Mouse (Mus musculus): ENCODE results near the gene Rps12-ps3. TPM values are rescaled to one million over a fixed set of nuclear protein-coding genes. Genes with fewer than 3 reads are reported as not detected.
A peak's percentile ranks its signal among the peaks of the same experiment; 100 is the strongest.

The Rps12-ps3 gene
- polyA plus RNA-seq, 1 experiment from 2014 or later, result 12.4 TPM

DNA sequence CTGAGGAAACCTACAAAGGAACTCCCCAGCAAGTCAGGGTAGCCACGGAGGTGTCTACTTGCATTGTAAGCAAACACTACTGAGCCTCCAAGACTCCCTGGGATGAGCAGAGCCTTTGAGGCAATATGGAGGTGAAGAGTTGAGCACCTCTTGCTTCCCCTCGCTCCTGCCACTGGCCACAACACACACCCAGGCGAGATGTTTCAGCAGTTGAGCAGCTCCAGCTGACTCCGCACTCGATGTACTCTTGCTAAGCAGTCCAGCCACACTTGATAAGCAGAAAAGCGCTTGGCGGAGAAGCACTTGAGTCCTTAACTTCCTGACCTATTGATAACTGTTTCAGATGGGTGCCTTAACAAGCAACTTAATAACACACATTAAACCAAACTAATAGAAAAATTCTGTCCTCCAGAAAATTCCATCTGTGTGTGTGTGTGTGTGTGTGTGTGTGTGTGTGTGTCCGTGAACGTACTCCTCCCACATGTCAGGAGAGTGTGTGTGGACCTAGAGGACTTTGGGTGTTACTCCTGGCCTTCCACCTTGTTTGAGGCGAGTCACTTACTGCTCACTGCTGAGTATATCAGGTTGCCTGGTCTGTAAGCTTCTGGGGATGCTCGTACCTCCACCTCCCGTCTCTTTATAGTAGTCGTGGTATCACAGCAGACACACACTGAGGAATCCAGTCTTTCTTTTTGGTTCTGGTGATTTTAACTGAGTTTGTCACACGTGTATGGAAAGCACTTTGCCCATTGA, 34.9 kb downstream of the Rps12-ps3 start:
- no peaks in the 10 kb centered on the region for H3K9me3 ChIP-seq (ENCODE audit: control insufficient read depth, low read length)
- H3K27me3 ChIP-seq (ENCODE audit: control insufficient read depth, insufficient read depth, low read length), result no peaks in the 10 kb centered on the region
- WGBS, result 73% methylated on average over 14 of the region's 14 CpGs
- no peaks in the 10 kb centered on the region for H3K36me3 ChIP-seq (ENCODE audit: control insufficient read depth, insufficient read depth, low read length)
- no peaks in the 10 kb centered on the region for H3K4me1 ChIP-seq (ENCODE audit: control insufficient read depth, insufficient read depth, low read length)
- H3K9ac ChIP-seq (ENCODE audit: low read length), result no peak overlapping the region
- H3K4me2 ChIP-seq (ENCODE audit: low read depth, severe bottlenecking), result no peak overlapping the region
- DNase-seq (ENCODE audit: low spot score) (peak; percentile 20), ATAC-seq (ENCODE audit: insufficient number of reproducible peaks, low FRiP score, low TSS enrichment, low read depth) (no peak)
- no peak overlapping the region for H3K4me3 ChIP-seq (ENCODE audit: low read depth, low read length)
- no peak overlapping the region for H3K27ac ChIP-seq (replicated peaks; ENCODE audit: low read depth, low read length)

DNA sequence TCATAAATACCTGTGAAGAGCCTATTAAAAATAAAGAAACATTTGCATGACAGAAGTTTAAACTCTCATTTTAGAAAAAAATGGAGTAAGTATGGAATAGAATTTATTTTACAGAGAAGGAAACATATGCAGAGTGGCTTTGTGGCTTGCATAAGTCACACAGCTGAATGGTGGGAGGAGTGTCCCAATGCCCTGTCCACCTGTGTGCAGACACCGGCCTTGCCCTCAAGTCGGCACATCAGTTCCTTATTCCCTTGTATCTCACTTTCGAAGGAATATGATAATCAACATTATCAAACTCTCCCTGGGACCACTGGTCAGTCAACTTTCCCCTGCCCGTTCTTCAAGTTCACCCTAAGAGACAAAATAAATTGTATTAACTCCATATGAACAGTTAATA, 35.8 kb downstream of the Rps12-ps3 start:
- Histone ChIP-seq H3K27me3 (ENCODE audit: control insufficient read depth, insufficient read depth, low read length) (no peaks in the 10 kb centered on the region), H3K4me1 (ENCODE audit: control insufficient read depth, insufficient read depth, low read length) (no peaks in the 10 kb centered on the region), H3K9ac (ENCODE audit: low read length) (no peak overlapping the region), H3K4me2 (ENCODE audit: low read depth, severe bottlenecking) (no peak overlapping the region), H3K36me3 (ENCODE audit: control insufficient read depth, insufficient read depth, low read length) (no peaks in the 10 kb centered on the region), H3K4me3 (ENCODE audit: low read depth, low read length) (no peak overlapping the region), H3K27ac (replicated peaks; ENCODE audit: low read depth, low read length) (no peak overlapping the region), H3K9me3 (ENCODE audit: control insufficient read depth, low read length) (no peaks in the 10 kb centered on the region)
- DNase-seq (ENCODE audit: low spot score), result no peak
- WGBS, result 81% methylated on average over 4 of the region's 4 CpGs
- no peak for ATAC-seq (ENCODE audit: insufficient number of reproducible peaks, low FRiP score, low TSS enrichment, low read depth)

- 67% methylated on average over 4 of the region's 4 CpGs for WGBS
- Histone ChIP-seq H3K4me1 (ENCODE audit: control insufficient read depth, insufficient read depth, low read length) (no peaks in the 10 kb centered on the region), H3K27me3 (ENCODE audit: control insufficient read depth, insufficient read depth, low read length) (no peaks in the 10 kb centered on the region), H3K4me2 (ENCODE audit: low read depth, severe bottlenecking) (no peak overlapping the region), H3K36me3 (ENCODE audit: control insufficient read depth, insufficient read depth, low read length) (no peaks in the 10 kb centered on the region), H3K9me3 (ENCODE audit: control insufficient read depth, low read length) (no peaks in the 10 kb centered on the region), H3K27ac (replicated peaks; ENCODE audit: low read depth, low read length) (no peak overlapping the region), H3K4me3 (ENCODE audit: low read depth, low read length) (no peak overlapping the region), H3K9ac (ENCODE audit: low read length) (no peak overlapping the region)
- DNase-seq (ENCODE audit: low spot score) (no peak), ATAC-seq (ENCODE audit: insufficient number of reproducible peaks, low FRiP score, low TSS enrichment, low read depth) (no peak)
These were observed 37.1 kb downstream of the Rps12-ps3 start for GRCm38 (mm10) chr19:59359202-59359601.

DNA sequence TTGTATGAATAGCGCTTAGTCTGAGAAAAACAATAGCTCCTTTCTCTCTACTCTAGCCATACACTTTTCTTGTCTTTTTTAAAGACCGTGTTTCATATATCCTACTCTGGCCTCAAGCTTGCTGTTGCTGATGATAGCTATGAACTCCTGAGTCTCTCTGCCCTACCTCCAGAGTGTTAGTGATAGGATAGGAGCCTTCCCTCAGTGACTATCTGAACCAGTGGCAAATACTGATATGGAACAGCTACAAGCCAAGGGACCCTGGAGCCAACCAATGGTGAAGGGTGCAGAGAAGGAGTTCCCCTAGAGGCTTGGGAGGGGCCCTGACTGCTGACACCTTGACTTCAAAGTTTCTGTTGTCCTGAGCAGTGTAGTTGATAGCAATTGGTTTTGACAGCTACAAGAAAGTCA, 38.4 kb downstream of the Rps12-ps3 start:
- H3K9me3 ChIP-seq (ENCODE audit: control insufficient read depth, low read length), result no peaks in the 10 kb centered on the region
- no peak overlapping the region for H3K9ac ChIP-seq (ENCODE audit: low read length)
- no peak overlapping the region for H3K4me2 ChIP-seq (ENCODE audit: low read depth, severe bottlenecking)
- no peaks in the 10 kb centered on the region for H3K27me3 ChIP-seq (ENCODE audit: control insufficient read depth, insufficient read depth, low read length)
- no peaks in the 10 kb centered on the region for H3K4me1 ChIP-seq (ENCODE audit: control insufficient read depth, insufficient read depth, low read length)
- H3K4me3 ChIP-seq (ENCODE audit: low read depth, low read length), result no peak overlapping the region
- 84% methylated on average over 2 of the region's 2 CpGs for WGBS
- H3K36me3 ChIP-seq (ENCODE audit: control insufficient read depth, insufficient read depth, low read length), result no peaks in the 10 kb centered on the region
- no peak overlapping the region for H3K27ac ChIP-seq (replicated peaks; ENCODE audit: low read depth, low read length)
- DNase-seq (ENCODE audit: low spot score) (no peak), ATAC-seq (ENCODE audit: insufficient number of reproducible peaks, low FRiP score, low TSS enrichment, low read depth) (no peak)

DNA sequence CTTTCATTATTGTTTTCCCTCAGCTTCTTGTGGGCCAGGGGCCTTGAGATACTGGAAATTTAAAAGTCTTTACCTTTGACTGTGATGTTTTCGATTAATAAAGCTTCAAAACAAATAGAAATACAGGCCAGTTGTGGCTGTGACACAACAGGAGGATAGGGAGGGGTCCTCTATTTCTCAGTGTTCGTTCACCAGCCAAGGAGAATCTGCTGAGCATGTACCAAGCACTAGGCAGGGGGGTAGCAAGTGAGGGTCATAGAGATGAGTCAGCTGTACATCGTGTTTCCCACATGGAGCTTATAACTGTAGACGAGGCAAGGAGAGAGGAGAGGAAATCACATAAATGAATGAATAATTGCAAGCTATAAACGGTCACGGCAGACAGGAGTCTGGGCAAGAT, 40.6 kb downstream of the Rps12-ps3 start:
- Histone ChIP-seq H3K9ac (ENCODE audit: low read length) (no peak overlapping the region), H3K4me3 (ENCODE audit: low read depth, low read length) (no peak overlapping the region), H3K4me1 (ENCODE audit: control insufficient read depth, insufficient read depth, low read length) (no peaks in the 10 kb centered on the region), H3K27ac (replicated peaks; ENCODE audit: low read depth, low read length) (no peak overlapping the region), H3K36me3 (ENCODE audit: control insufficient read depth, insufficient read depth, low read length) (no peaks in the 10 kb centered on the region), H3K4me2 (ENCODE audit: low read depth, severe bottlenecking) (no peak overlapping the region), H3K9me3 (ENCODE audit: control insufficient read depth, low read length) (no peaks in the 10 kb centered on the region), H3K27me3 (ENCODE audit: control insufficient read depth, insufficient read depth, low read length) (no peaks in the 10 kb centered on the region)
- 80% methylated on average over 6 of the region's 6 CpGs for WGBS
- no peak for DNase-seq (ENCODE audit: low spot score)
- ATAC-seq (ENCODE audit: insufficient number of reproducible peaks, low FRiP score, low TSS enrichment, low read depth), result no peak

- ATAC-seq (ENCODE audit: insufficient number of reproducible peaks, low FRiP score, low TSS enrichment, low read depth) (no peak), DNase-seq (ENCODE audit: low spot score) (no peak)
- Histone ChIP-seq H3K9me3 (ENCODE audit: control insufficient read depth, low read length) (no peaks in the 10 kb centered on the region), H3K27me3 (ENCODE audit: control insufficient read depth, insufficient read depth, low read length) (no peaks in the 10 kb centered on the region), H3K27ac (replicated peaks; ENCODE audit: low read depth, low read length) (no peak overlapping the region), H3K4me3 (ENCODE audit: low read depth, low read length) (no peak overlapping the region), H3K4me2 (ENCODE audit: low read depth, severe bottlenecking) (no peak overlapping the region), H3K4me1 (ENCODE audit: control insufficient read depth, insufficient read depth, low read length) (no peaks in the 10 kb centered on the region), H3K36me3 (ENCODE audit: control insufficient read depth, insufficient read depth, low read length) (no peaks in the 10 kb centered on the region), H3K9ac (ENCODE audit: low read length) (no peak overlapping the region)
- WGBS, result 83% methylated on average over 3 of the region's 3 CpGs
These were observed 41.6 kb downstream of the Rps12-ps3 start for GRCm38 (mm10) chr19:59363666-59364065.

DNA sequence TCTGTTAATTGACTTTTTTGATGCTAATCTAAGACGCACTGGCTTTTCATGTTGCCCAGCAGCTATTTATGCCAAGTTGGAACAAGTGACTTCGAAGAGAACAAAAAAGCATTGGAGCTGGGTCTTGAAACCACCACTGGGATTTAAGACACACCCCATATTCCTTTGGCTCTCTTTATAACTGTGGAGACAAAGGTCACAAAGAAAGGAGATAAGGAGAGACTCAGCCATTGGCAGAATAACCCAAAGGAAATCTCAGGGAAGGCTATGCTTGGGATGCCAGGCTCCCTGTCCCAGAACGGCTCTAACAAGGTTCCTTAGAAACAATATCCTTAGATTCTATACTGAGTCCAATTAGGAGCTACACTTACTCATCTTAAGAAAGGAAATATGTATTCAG, 44.6 kb downstream of the Rps12-ps3 start:
- H3K4me2 ChIP-seq (ENCODE audit: low read depth, severe bottlenecking), result no peak overlapping the region
- H3K27me3 ChIP-seq (ENCODE audit: control insufficient read depth, insufficient read depth, low read length), result no peaks in the 10 kb centered on the region
- no peak overlapping the region for H3K27ac ChIP-seq (replicated peaks; ENCODE audit: low read depth, low read length)
- ATAC-seq (ENCODE audit: insufficient number of reproducible peaks, low FRiP score, low TSS enrichment, low read depth) (no peak), DNase-seq (ENCODE audit: low spot score) (no peak)
- no peaks in the 10 kb centered on the region for H3K36me3 ChIP-seq (ENCODE audit: control insufficient read depth, insufficient read depth, low read length)
- no peaks in the 10 kb centered on the region for H3K4me1 ChIP-seq (ENCODE audit: control insufficient read depth, insufficient read depth, low read length)
- H3K4me3 ChIP-seq (ENCODE audit: low read depth, low read length), result no peak overlapping the region
- no peaks in the 10 kb centered on the region for H3K9me3 ChIP-seq (ENCODE audit: control insufficient read depth, low read length)
- no peak overlapping the region for H3K9ac ChIP-seq (ENCODE audit: low read length)
- 87% methylated on average over 3 of the region's 3 CpGs for WGBS

GRCm38 (mm10) chr19:59367892-59368291, 45.8 kb downstream of the Rps12-ps3 start:
- H3K4me2 ChIP-seq (ENCODE audit: low read depth, severe bottlenecking), result no peak overlapping the region
- WGBS, result 87% methylated on average over 4 of the region's 4 CpGs
- no peaks in the 10 kb centered on the region for H3K4me1 ChIP-seq (ENCODE audit: control insufficient read depth, insufficient read depth, low read length)
- ATAC-seq (ENCODE audit: insufficient number of reproducible peaks, low FRiP score, low TSS enrichment, low read depth) (no peak), DNase-seq (ENCODE audit: low spot score) (no peak)
- H3K4me3 ChIP-seq (ENCODE audit: low read depth, low read length), result no peak overlapping the region
- H3K27me3 ChIP-seq (ENCODE audit: control insufficient read depth, insufficient read depth, low read length), result no peaks in the 10 kb centered on the region
- H3K27ac ChIP-seq (replicated peaks; ENCODE audit: low read depth, low read length), result no peak overlapping the region
- H3K36me3 ChIP-seq (ENCODE audit: control insufficient read depth, insufficient read depth, low read length), result no peaks in the 10 kb centered on the region
- H3K9ac ChIP-seq (ENCODE audit: low read length), result no peak overlapping the region
- no peaks in the 10 kb centered on the region for H3K9me3 ChIP-seq (ENCODE audit: control insufficient read depth, low read length)

DNA sequence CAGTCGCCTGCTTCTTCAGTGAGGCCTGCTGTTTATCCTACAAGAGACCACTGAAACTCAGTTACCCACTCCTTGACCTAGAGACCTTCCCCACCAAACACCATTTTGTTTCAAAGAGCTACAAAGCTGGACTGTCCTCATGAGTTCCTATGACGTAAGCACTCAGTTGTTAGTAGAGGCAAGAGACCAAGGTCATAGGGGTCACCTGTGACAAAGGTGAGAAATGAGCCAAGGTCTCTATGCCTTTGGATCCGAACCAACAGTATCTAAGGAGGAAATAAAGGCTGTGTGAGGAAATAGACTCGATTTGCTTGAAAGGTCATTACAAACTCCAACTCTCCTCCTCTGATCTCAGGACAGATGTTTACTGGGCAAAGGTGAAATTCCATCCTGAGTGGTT, 48.9 kb downstream of the Rps12-ps3 start:
- Histone ChIP-seq H3K9me3 (ENCODE audit: control insufficient read depth, low read length) (no peaks in the 10 kb centered on the region), H3K9ac (ENCODE audit: low read length) (no peak overlapping the region), H3K4me3 (ENCODE audit: low read depth, low read length) (no peak overlapping the region), H3K4me2 (ENCODE audit: low read depth, severe bottlenecking) (no peak overlapping the region), H3K27ac (replicated peaks; ENCODE audit: low read depth, low read length) (no peak overlapping the region), H3K36me3 (ENCODE audit: control insufficient read depth, insufficient read depth, low read length) (no peaks in the 10 kb centered on the region), H3K27me3 (ENCODE audit: control insufficient read depth, insufficient read depth, low read length) (no peaks in the 10 kb centered on the region), H3K4me1 (ENCODE audit: control insufficient read depth, insufficient read depth, low read length) (no peaks in the 10 kb centered on the region)
- DNase-seq (ENCODE audit: low spot score) (no peak), ATAC-seq (ENCODE audit: insufficient number of reproducible peaks, low FRiP score, low TSS enrichment, low read depth) (no peak)
- 79% methylated on average over 4 of the region's 4 CpGs for WGBS
